Mouse (Mus musculus) gastrocnemius, adult 2 months (tissue): ENCODE data around the gene Psme2. TPM values are rescaled to one million over a fixed set of nuclear protein-coding genes. Genes with fewer than 3 reads are reported as not detected.

Source experiments
- DNase-seq: peaks from one replicate; pipeline ENCODE4 v3.0.0; 2022
- H3K27ac ChIP-seq: fragments of 200-600 bp; 2 replicates; pipeline ENCODE4 v1.8.1; 2022; ENCODE audit warnings: mild to moderate bottlenecking
- H3K4me3 ChIP-seq: fragments of 200-600 bp; 2 replicates; pipeline ENCODE4 v1.8.1; 2022; ENCODE audit warnings: mild to moderate bottlenecking, moderate library complexity
- CTCF ChIP-seq: fragments of 200-600 bp; IDR thresholded peaks from 2 replicates; pipeline ENCODE4 v1.8.1; 2022; ENCODE audit warnings: antibody characterized with exemption, mild to moderate bottlenecking, moderate library complexity
- intact Hi-C: fragments of 180-260 bp; cut with DNase I; formaldehyde crosslinking; loops from one replicate; pipeline ENCODE4 v1.15.1; 2025
- total RNA-seq, 2 experiments: library from RNA; stranded (reverse); gene quantifications; 2 replicates each; pipeline ENCODE4 v1.2.3; 2021

Gene Psme2
- total RNA-seq, 2 experiments from 2014 or later, result 33.8 to 54.8 TPM

DNA sequence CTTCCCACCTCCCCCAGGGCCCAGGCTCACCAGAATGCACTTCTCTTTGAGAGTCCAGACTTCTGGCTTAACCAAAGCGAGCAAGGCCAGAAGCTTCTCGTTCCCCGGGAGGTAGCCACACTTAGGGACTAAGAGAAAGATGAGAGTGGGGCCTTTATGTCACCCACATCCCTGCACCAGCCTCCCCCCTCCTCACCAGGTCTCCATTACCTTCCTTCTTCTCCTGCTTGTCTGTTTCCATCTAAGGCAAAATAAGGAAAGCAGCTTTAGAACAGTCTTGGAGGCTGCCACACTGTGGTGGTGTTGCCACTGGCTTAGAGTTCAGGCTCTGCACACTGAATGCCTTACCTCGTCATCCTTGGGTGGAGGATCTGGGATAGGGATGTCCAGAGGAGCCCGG, 1.6 kb downstream of the Psme2 start:
- TF ChIP-seq CTCF, result no peak
- Histone ChIP-seq H3K27ac (no peak overlapping the region), H3K4me3 (no peak overlapping the region)
- intact Hi-C loops, result no loop called here
- DNase-seq, result no peak

DNA sequence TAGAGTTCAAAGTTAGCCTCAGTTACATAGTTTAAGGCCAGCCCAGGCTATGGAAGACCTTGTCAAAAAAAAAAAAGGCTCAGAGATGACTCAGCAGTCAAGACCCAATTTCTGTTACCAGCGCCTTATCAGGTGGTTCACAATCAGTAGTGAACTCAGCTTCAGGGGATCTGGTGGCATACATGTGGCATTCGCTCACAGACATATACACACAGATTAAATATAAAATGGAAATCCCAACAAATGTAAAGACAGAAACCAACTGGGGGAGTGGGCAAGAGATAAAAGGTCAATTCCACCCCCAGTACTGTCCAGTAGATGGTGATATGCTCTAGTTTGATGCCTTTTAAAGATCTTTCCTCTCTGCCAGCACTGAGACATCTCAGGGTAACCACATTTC, 4.8 kb downstream of the Psme2 start:
- H3K27ac ChIP-seq, result peak overlapping the region; percentile 90
- no peak for TF ChIP-seq CTCF
- H3K4me3 ChIP-seq, result no peak overlapping the region
- intact Hi-C loops, result no loop called here
- DNase-seq, result no peak

DNA sequence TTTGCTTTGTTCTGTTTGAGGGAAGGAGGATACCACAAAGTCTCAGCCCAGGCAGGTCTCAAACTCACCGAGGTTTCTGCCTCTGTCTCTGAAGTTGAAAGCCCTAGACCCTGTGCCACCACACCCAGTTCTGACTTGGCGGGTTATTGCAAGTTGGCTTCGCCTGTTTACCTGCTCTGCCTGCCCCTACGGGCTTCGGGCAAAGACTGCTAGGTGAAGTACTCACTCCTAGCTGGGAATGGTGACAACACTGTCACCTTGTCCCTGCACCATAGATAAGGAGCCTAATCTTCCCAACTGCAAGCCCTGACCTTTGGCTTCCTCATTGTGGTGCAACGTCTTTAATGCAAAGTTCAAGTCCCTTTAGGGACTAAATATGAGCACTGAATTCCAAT, 5.3 kb downstream of the Psme2 start:
- DNase-seq, result no peak
- H3K4me3 ChIP-seq, result peak overlapping the region; percentile 92
- intact Hi-C loops, result no loop called here
- H3K27ac ChIP-seq, result peak overlapping the region; percentile 90
- TF ChIP-seq CTCF, result no peak

DNA sequence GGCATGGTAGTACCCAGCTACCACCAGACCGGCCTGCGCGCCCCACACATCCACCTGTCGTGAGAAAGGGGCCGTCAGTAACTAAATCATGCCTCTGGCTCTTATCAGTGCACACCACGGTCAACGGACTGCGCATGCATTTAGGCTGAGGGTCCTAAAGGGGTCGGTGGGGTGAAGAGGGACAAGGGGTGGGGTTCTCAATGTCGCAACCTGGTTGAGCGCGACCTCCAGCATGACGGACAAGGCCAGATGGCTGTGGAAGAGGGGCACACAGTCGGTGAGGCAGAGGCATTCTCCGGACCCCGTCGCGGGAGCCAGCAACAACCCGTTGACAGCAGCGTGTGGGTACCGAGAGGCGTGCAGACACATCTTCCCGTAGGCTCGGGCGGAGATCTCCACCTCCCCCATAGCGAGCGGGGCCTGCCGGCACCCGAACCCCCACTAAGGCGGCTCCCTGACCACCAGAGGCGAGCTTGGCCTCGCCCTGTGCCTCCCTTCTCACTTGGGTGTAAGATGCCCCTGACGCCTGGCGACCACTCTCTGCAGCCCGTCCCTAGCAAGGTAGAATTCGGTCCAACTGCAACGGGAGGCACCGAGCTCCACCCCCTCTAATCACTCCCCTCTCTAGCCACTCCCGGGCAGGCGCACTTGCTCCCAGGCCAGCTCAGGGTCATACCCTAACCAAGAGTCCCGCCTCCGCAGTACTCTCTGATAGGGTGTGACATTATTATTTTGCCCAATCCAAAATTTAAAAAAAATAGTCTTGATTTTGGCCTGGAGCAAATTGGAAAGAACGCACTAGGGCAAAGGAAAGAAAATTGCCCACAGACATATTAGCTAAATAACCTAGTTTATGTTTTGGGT, 6.0 kb downstream of the Psme2 start, which contains the start of gene Emc9:
Gene Emc9 (minus strand): TSS at position 601 of the 864 bp plus-strand sequence.
- peak; percentile 92 for DNase-seq
- intact Hi-C loops, result no loop called here
- Histone ChIP-seq H3K4me3 (peak within 1 kb of the TSS; percentile 92), H3K27ac (peak within 1 kb of the TSS; percentile 90)
- TF ChIP-seq CTCF, result no peak

DNA sequence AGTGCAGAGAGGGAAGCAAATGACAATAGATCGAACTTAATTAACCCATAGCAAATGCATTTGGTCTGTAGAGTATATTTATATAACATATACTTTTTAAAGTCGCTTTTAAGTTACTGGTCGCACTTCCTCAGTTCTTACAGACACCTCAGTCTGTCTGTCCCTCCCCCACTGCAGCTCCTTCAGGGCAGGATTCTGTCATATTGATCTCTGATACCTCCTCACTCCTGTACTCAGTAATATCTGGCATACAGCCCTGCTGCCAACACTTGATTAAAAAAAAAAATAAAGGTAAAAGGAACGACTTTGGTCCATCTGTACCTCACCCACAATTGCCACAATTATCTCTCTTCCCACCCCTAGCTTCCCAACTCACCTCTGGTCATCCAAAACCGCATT, 6.6 kb downstream of the Psme2 start:
- TF ChIP-seq CTCF, result no peak
- Histone ChIP-seq H3K27ac (peak overlapping the region; percentile 90), H3K4me3 (peak overlapping the region; percentile 92)
- intact Hi-C loops, result no loop called here
- DNase-seq, result no peak

DNA sequence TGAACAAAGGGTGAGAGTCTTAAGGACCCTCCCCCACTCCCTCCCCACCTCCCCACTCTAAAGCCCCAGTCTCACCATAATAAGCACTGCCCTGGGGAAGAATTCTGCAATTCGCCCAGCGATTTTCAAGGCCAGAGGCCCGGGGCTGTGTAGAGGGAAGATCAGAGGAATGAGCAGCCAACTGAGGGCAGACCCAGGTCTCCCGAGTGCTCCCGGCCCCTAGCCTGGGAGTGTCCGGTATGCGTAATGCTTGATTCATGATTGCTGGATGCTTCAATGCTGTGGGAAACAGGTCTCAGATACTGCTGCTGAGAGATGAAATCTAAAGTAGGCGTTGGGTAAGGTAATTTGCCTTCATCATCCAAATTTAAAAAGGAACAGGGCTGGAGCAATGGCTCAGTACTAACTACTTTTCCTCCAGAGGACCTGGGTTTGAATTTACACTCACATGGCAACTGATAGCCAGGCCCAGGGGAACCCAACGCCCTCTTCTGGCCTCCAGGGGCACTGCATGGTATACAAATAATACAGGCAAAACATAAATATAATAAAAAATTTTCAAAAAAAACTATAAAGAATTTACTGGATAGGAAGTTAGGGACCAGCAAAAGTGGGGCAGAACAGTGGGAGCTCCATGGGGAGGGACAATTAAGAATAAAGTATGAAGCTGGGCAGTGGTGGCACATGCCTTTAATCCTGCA, 8.8 kb downstream of the Psme2 start:
- intact Hi-C loops, result no loop called here
- Histone ChIP-seq H3K4me3 (no peak overlapping the region), H3K27ac (peak overlapping the region; percentile 16; the same call in 1 of the 2 replicates)
- TF ChIP-seq CTCF, result peak; percentile 60
- no peak for DNase-seq

DNA sequence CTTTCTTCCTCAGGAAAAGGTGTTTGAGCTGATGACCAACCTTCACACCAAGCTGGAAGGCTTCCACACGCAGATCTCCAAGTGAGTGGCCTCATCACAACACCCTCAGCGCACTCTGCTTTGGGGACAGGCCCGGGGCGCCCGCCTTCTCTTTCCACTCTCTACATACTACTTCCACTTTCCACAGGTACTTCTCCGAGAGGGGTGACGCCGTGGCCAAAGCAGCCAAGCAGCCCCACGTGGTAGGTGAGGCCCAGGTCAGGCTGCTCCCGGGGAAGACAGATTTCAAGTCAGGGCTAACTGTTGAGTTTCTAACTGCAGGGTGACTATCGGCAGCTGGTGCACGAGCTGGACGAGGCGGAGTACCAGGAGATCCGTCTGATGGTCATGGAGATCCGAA, 10.2 kb downstream of the Psme2 start:
- H3K4me3 ChIP-seq, result no peak overlapping the region
- no peak for TF ChIP-seq CTCF
- intact Hi-C loops, result no loop called here
- H3K27ac ChIP-seq, result no peak overlapping the region
- DNase-seq, result no peak

DNA sequence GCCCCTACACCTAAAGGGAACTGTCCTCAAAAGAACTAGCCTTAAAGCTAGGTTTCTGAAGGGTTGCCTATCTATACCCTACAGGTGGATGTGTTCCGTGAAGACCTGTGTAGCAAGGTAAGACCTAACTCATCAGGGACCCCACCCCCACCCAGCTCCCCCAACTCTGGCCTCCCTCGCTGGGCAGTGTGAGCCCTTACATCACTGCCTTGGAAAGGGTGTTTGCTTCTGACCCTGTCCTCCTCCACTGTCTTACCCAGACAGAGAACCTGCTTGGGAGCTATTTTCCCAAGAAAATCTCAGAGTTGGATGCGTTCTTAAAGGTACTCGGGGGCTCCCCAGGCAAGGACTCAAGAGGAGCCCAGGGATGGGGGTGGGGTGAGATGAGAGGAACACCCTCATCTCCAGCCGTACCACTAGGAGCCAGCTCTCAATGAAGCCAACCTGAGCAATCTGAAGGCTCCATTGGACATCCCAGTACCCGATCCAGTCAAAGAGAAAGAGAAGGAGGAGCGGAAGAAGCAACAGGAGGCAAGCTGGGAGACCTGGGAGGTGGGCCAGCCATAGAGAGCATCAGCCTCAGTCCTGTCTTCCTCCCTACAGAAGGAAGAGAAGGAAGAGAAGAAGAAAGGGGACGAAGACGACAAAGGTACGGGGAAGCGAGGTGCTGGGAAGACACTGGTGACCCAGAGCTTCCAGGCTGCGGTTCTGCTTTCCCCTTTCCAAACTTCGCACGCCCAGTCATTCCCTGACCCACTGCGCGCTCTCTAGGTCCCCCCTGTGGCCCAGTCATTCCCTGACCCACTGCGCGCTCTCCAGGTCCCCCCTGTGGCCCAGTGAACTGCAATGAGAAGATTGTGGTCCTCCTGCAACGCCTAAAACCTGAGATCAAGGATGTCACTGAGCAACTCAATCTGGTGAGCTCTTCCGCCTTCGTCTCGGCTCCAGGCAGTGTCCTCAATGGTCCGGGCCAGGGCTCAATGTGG, 11.1 kb downstream of the Psme2 start:
- no peak overlapping the region for H3K4me3 ChIP-seq
- DNase-seq, result no peak
- TF ChIP-seq CTCF, result no peak
- intact Hi-C loops, result no loop called here
- peak overlapping the region; percentile 97; the same call in 1 of the 2 replicates for H3K27ac ChIP-seq

DNA sequence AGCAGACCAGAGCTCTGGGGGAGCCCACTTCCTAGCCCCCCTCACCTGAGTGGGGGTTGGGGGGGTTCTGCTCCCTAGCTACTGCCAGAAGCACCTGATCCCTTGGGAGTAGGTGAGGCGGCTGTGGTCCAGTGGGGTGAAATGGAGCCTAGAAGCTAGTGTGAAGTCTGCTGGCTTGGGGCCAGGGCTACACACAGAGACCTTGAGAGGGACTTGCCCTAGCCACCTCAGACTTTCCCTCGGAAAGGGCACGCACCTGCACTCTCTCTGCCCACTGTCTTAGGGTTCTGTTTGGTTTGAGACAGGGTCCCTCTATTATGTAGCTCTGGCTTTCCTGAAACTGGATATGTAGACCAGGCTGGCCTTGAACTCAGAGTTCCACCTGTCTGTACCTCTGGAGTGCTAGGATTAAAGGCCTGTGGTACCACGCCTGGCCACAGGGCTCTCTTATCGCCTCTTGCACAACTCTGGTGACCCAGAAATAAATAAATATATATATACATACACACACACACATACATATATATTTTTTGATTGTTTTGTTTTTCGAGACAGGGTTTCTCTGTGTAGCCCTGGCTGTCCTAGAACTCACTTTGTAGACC, 12.1 kb downstream of the Psme2 start:
- intact Hi-C loops, result no loop called here
- peak overlapping the region; percentile 97 for H3K27ac ChIP-seq

DNA sequence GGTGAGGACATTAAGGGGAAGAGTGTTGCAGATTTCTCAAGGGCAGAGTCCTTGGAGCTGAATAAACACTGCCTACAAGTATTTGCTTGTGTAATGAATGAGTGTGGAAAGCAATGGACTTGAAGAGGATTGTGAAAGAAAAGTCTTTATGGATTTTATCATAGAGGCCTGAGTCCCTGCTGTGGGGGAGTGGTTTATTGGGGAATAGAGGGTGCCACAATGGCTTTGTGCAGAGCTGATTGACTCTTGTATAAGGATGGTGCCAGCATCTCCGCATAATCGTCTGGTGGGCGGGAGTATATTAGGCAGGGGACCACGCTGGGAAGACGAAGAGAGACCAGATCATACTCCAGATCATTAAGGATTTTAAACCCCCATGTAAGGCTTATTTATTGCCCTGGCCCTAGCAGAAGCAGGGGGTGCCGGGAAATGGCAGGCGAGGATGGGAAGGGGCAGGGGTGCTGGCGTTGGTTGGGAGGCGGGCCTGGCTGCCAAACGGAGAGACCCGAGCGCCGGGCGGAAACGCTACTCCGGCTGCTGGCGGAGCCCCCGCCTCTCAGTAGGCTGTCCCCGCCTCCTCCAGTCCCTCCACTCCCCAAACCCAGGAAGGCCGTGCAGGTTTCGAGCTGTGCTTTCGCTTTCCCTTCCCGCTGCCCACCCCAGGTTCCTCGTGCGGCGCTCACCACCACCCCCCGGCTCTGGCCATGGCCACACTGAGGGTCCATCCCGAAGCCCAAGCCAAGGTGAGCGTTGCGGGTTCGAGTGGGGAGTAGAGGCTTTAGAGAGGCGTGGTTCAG, 12.8 kb downstream of the Psme2 start, which contains the start of gene Psme1:
Gene Psme1 (plus strand): TSS at position 253 of the 797 bp plus-strand sequence.
- no peak for TF ChIP-seq CTCF
- DNase-seq, result peak; percentile 86
- peak within 1 kb of the TSS; percentile 90 for H3K4me3 ChIP-seq
- intact Hi-C loops, result no loop called here
- H3K27ac ChIP-seq, result peak within 1 kb of the TSS; percentile 99

More for the DNA sequence above, 12.1 kb downstream of the Psme2 start:
- H3K4me3 ChIP-seq, result peak overlapping the region; percentile 90
- peak; percentile 84 for DNase-seq
- no peak for TF ChIP-seq CTCF

DNA sequence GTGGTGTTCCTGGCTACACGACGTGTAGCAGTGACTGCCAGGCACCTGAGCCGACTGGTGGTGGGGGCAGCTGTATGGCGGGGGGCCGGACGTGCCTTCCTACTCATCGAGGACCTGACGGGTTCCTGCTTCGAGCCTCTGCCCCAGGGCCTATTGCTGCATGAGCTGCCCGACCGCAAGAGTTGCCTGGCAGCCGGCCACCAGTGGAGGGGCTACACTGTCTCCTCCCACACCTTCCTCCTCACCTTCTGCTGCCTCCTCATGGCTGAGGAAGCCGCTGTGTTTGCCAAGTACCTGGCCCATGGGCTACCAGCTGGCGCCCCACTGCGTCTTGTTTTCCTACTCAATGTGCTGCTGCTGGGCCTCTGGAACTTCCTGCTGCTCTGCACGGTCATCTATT, 14.5 kb downstream of the Psme2 start:
- intact Hi-C loops, result no loop called here
- Histone ChIP-seq H3K27ac (peak overlapping the region; percentile 99), H3K4me3 (peak overlapping the region; percentile 78)
- peak; percentile 74 for DNase-seq
- TF ChIP-seq CTCF, result no peak
